Mouse (Mus musculus): ENCODE results near the gene Serpine3. TPM values are rescaled to one million over a fixed set of nuclear protein-coding genes. Genes with fewer than 3 reads are reported as not detected.
"Not testable (repeated sequence)": the region's sequence is repeated elsewhere in the genome, so short reads cannot be mapped to it uniquely, and the experiment has no call there.

Gene Serpine3
- total RNA-seq (2022): not detected

DNA sequence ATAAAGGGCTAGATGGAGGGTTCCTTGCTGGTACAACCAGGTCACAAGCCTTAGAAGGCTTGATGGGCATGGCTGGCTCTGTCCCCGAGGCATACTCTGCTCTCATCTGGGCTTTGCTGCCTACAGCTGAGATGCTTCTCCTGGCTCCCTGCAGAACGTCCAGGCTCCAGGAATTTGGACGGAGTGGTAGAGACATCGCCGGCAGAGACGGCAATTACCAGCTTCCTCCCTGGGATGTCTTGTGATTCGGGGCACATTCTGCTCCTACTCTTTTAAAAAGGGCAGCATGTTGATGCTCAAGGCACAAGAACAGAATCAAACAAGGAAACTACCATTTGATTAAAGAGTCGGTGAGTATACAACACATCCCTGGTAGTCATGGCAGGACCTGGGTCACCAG lies at the start of gene Serpine3:
Gene Serpine3, plus strand, starts transcription at position 301 of the 400 bp plus-strand sequence.
- no peak for DNase-seq (ENCODE audit: low spot score in 2 of 2)

DNA sequence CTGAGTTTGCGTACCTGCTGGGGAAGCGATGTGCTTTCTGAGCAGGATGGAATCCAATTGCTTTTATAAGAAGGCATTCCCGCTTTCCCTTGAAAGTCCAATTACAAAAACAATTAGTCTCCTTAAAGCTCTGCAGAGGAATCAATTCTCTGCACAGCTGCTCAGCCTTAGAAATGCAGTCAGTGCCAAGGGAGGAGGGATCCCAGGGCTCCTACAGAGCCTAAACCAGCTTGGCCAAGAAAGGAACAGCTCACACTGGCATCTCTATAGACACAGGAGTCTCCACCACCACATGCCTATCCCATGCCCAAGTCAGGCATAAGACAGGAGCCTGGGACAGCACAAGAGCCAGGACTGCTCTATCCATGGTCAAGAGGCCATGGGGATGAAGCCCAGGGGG lies 41.1 kb upstream of the Serpine3 start:
- no peak for DNase-seq (ENCODE audit: low spot score in 2 of 2)

DNA sequence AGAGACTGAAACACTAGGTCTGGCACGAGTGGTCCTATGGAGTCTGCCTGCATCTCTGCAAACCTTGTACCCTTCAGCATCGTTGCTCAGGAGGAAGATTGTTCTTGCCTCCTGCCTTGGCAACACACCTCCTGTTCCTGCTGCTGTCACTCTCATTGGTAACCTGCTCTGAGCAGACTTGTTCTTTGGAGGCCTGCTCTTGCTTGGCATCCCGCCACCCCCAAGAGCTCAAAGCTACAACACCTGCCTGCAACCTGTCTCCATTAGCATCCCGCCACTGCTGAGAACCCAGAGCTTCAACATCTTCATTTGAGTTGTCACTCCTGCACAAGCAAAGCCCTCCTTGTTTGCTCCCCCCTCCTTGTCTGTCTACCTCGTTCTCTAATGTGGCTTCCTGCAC lies 35.5 kb upstream of the Serpine3 start:
- DNase-seq (ENCODE audit: low spot score in 2 of 2): no peak

GRCm38 (mm10) chr14:62637436-62638344 lies 25.8 kb upstream of the Serpine3 start:
- no peak for DNase-seq (ENCODE audit: low spot score in 2 of 2)

GRCm38 (mm10) chr14:62638345-62638702 lies 25.1 kb upstream of the Serpine3 start:
- no peak for DNase-seq (ENCODE audit: low spot score in 2 of 2)

DNA sequence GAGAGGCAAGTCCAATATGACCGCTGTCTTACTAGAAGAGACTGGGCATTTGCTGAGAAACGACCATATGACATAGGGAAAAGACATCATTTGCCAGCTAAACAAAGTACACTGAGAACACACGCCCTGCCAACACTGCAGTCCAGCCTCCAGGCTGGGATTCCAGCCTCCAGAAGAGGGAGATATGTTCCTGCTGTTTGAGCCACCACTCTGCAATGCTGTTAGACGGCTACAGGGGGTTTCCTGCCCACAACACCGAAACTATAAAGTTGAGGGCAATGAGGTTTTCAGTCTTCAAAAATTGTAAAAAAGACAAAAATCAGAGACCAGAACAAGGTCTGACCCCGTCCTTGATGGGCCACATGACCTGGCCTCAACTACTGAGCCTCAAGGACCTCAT lies 24.4 kb upstream of the Serpine3 start:
- no peak for DNase-seq (ENCODE audit: low spot score in 2 of 2)

DNA sequence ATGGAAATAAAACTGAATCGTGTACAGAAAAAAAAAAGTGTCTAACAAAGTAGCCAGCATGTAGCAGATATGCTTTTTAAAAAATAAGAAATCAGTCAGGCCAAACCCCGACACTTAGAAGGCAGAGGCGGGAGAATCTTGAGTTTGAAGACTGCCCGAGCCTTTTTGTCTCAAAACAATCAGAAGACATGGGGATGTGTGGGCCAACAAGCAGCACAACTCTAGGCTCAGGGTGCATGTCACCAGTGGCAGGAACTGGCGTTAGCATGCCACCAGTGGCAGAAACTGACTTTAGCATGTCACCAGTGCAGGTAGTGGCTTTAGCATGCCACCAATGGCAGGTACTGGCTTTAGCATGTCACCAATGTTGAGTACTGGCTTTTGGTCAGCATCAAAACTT lies 23.9 kb upstream of the Serpine3 start:
- no peak for DNase-seq (ENCODE audit: low spot score in 2 of 2)

DNA sequence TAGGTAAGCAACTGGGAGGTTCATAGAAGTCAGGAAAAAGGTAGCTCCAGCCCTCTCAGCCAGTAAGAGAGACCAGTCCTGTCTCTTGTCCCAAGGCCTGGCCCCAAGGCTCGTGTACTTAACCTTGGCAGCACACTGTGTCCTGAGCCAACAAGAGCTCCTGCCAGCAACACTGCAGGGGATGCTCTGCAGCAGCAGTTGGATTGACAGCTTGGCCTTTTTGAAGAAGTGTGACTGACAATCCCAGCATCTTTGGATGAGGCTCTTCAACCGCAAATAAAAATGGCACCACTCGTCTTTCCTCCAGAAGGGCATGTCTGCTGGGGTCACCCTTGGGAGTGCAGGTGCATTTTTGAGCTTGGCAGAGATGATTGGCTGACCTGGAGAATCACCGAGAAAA lies 23.1 kb upstream of the Serpine3 start:
- DNase-seq (ENCODE audit: low spot score in 2 of 2): no peak

DNA sequence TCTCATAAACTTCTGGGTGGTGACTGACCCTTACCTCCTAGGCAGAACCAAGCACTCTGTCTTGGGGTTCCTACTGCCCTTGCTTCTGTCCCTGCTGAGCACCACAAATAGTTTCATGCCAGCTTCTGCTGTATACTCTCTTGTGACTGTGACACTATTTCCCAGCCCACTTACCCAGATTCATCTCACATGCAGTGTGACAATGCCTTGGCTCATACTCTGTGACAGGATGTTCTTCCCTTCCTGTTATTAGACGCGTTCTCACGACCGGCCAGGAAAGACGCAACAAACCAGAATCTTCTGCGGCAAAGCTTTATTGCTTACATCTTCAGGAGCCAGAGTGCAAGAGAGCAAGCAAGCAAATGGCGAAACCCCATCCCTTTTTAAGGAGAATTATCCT lies 21.1 kb upstream of the Serpine3 start:
- DNase-seq (ENCODE audit: low spot score in 2 of 2): not testable (repeated sequence)

DNA sequence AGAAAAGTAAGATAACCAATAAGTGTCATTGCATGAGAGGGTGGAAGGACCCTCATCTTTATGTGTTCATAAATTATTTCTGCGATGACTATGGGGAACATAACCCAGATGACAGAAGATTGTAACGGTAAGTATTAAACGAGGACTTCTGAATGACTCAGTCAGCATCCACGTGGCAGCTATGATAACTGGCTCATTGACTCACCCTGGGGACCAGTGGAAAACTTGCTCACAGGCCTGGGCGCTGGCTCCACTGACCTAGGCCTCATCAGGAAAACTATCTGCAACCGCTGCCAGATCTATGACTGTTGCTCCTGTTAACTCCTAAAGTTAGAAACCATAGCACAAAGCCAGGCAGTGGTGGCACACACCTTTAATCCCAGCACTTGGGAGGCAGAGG lies 15.1 kb upstream of the Serpine3 start:
- no peak for DNase-seq (ENCODE audit: low spot score in 2 of 2)

GRCm38 (mm10) chr14:62650376-62650775 lies 13.1 kb upstream of the Serpine3 start:
- no peak for DNase-seq (ENCODE audit: low spot score in 2 of 2)

GRCm38 (mm10) chr14:62651771-62652170 lies 11.7 kb upstream of the Serpine3 start:
- DNase-seq (ENCODE audit: low spot score in 2 of 2): no peak

- DNase-seq (ENCODE audit: low spot score in 2 of 2): no peak
These were observed 7.5 kb upstream of the Serpine3 start for GRCm38 (mm10) chr14:62655996-62656395.

GRCm38 (mm10) chr14:62657469-62657868 lies 6.0 kb upstream of the Serpine3 start:
- DNase-seq (ENCODE audit: low spot score in 2 of 2): no peak

DNA sequence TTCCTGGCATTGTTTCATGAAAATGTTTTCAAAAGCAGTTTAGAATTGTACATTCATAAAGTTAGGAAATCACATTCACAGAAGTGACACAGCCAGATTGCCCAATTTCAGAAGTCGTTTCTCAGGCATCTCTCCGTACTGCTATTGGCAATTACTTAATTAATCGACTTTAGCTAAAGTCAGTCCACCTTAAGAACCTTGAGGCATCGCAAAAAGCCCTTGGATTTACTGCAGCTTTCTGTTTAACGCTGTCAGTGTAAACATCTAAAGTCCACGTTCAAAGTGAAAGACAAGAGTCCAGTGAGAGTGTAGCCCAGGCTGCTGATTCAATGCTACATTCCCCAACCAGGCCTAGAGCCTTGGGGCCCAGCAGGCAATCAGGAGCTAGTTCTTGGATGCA lies 1.1 kb upstream of the Serpine3 start:
- DNase-seq (ENCODE audit: low spot score in 2 of 2): no peak

- DNase-seq (ENCODE audit: low spot score in 2 of 2): no peak
These were observed 1.7 kb downstream of the Serpine3 start for GRCm38 (mm10) chr14:62664976-62665673.

DNA sequence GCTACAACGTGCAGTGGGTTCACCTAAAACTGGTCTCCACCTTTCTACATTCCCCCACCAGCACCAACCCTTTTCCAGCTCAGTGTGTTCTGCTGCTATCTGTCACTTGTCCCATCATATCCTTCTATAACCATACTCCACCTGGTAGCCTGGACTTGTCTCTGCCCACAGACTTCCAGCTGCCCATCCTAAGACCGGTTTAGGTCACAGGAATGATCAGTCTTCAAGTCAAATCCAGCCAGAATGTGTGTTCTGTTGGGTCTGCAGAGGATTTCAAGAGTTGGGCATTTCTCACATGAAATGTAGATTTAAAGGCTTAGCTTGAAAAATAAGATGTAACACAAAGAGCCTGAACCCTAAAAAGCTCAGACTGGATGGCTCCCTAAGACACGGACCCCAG lies 10.2 kb downstream of the Serpine3 start:
- no peak for DNase-seq (ENCODE audit: low spot score in 2 of 2)

- DNase-seq (ENCODE audit: low spot score in 2 of 2): no peak
These were observed 54.7 kb downstream of the Serpine3 start for GRCm38 (mm10) chr14:62718161-62718560.

- no peak for DNase-seq (ENCODE audit: low spot score in 2 of 2)
These were observed 58.2 kb downstream of the Serpine3 start for GRCm38 (mm10) chr14:62721625-62722024.

DNA sequence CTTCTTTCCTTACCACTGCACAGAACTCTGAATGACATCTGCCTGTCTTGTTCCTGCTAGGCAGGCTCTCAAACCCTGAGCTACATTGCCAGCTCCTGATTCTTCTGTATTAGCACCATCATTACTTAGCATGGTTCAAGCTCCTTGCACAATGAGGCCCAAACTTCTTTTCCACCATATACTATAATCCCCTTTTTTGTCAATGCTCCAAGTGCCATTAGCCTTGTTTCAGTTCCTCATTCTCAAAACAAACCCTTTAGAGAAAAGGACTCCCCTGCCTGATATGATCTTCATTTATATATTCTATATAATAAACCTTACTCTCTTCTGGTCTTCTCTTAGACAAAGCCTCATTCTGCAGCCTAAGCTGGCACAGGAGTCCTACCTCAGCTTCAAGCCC lies 61.1 kb downstream of the Serpine3 start:
- DNase-seq (ENCODE audit: low spot score in 2 of 2): no peak

DNA sequence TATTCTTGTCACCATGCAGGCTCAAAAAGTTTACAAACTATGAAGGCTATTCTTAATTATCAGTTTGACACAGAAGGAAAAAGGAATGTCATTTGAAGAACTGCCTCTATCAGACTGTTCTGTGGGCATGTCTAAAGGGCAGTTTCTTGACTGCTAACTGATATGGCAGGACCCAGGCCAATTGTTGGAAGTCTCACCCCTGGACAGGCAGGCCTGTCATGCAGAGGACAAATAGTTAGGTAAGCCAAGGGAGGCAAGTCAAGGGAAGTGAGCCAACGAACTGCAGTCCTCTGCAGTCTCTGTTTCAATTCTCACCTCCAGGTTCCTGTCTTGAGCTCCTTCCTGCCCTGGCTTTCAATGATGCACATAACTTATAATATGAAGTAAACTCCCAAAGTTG lies 68.4 kb downstream of the Serpine3 start:
- no peak for DNase-seq (ENCODE audit: low spot score in 2 of 2)

DNA sequence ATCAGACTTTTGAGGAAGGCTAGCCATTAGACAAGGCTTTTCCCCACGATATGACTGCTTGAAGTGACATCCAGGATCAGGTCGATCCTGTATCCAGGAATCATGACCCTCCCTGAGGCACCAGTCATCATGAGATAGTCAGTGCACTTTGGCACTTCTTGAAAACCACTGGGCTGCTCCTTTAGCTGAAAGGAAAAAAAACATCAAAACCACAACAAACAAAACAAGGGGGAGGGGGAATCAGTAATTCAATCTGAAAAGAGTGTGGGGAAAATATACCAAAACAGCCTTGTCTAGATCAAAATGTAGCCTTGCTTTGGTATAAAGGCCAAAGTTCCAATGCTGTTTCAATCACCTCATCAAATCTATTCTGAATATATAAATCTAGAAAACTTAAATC lies 70.2 kb downstream of the Serpine3 start:
- no peak for DNase-seq (ENCODE audit: low spot score in 2 of 2)

GRCm38 (mm10) chr14:62735646-62736045 lies 72.2 kb downstream of the Serpine3 start:
- DNase-seq (ENCODE audit: low spot score in 2 of 2): no peak
